Mouse (Mus musculus) heart, adult 2 months (tissue): ENCODE data around the gene Gm21863. TPM values are rescaled to one million over a fixed set of nuclear protein-coding genes. Genes with fewer than 3 reads are reported as not detected.
A peak's percentile ranks its signal among the peaks of the same experiment; 100 is the strongest.
"Not testable (repeated sequence)": the region's sequence is repeated elsewhere in the genome, so short reads cannot be mapped to it uniquely, and the experiment has no call there.

Source experiments
- DNase-seq, 2 experiments: peaks; one replicate each; pipeline ENCODE4 v3.0.0; 2021
- H3K27ac ChIP-seq: fragments of 200-600 bp; 2 replicates; pipeline ENCODE4 v1.8.1; 2022
- H3K27me3 ChIP-seq: fragments of 200-500 bp; 2 replicates; pipeline ENCODE4 v1.6.1; 2012; ENCODE audit warnings: mild to moderate bottlenecking, low read length, inconsistent platforms, mixed read lengths; ENCODE audit not compliant: control insufficient read depth, insufficient read depth
- H3K36me3 ChIP-seq: fragments of 200-500 bp; 2 replicates; pipeline ENCODE4 v1.6.1; 2012; ENCODE audit warnings: low read length, inconsistent platforms; ENCODE audit not compliant: control insufficient read depth, insufficient read depth
- H3K4me1 ChIP-seq: fragments of 200-500 bp; 2 replicates; pipeline ENCODE4 v1.6.1; 2011; ENCODE audit warnings: low read length; ENCODE audit not compliant: control insufficient read depth, insufficient read depth
- H3K4me3 ChIP-seq: fragments of 200-600 bp; 2 replicates; pipeline ENCODE4 v1.8.1; 2022
- H3K79me2 ChIP-seq: fragments of 200-500 bp; replicated peaks from 2 replicates; pipeline ENCODE4 v1.6.1; 2012; ENCODE audit warnings: mild to moderate bottlenecking, inconsistent platforms, low read length, moderate library complexity, mixed read lengths; ENCODE audit not compliant: control insufficient read depth, insufficient read depth
- H3K9ac ChIP-seq: fragments of 200-500 bp; 2 replicates; pipeline ENCODE4 v1.6.1; 2012; ENCODE audit warnings: low read depth, mild to moderate bottlenecking, control low read depth, inconsistent platforms, low read length, mixed read lengths
- CTCF ChIP-seq: fragments of 200-600 bp; IDR thresholded peaks from 2 replicates; pipeline ENCODE4 v1.8.1; 2022; ENCODE audit warnings: antibody characterized with exemption, mild to moderate bottlenecking, moderate library complexity
- WGBS: fragments of 180-500 bp; shearing (Covaris S2); methylation state at CpG from one replicate; pipeline ENCODE4 v1.1.7; 2018; 5-methylcytosine and 5-hydroxymethylcytosine counted together
- intact Hi-C: fragments of 180-260 bp; cut with DNase I; formaldehyde crosslinking; loops from one replicate; pipeline ENCODE4 v1.15.1; 2025
- long read RNA-seq: library from polyadenylated mRNA; stranded (forward); transcript quantifications from one replicate; pipeline ENCODE4 v2.0.0, GENCODE M21; 2021
- polyA plus RNA-seq: library from polyadenylated mRNA; depleted of rRNA; stranded (reverse); fragments of >200 nt; gene quantifications from 2 replicates; pipeline ENCODE4 v1.2.3, GENCODE M21; 2012; rRNA removed
- total RNA-seq, 2 experiments: library from RNA; stranded (reverse); gene quantifications; 2 replicates each; pipeline ENCODE4 v1.2.3; 2021

Gm21863 gene
- not detected for total RNA-seq
- polyA plus RNA-seq, result not detected in 2 replicates
- long read RNA-seq, result 0 reads

DNA sequence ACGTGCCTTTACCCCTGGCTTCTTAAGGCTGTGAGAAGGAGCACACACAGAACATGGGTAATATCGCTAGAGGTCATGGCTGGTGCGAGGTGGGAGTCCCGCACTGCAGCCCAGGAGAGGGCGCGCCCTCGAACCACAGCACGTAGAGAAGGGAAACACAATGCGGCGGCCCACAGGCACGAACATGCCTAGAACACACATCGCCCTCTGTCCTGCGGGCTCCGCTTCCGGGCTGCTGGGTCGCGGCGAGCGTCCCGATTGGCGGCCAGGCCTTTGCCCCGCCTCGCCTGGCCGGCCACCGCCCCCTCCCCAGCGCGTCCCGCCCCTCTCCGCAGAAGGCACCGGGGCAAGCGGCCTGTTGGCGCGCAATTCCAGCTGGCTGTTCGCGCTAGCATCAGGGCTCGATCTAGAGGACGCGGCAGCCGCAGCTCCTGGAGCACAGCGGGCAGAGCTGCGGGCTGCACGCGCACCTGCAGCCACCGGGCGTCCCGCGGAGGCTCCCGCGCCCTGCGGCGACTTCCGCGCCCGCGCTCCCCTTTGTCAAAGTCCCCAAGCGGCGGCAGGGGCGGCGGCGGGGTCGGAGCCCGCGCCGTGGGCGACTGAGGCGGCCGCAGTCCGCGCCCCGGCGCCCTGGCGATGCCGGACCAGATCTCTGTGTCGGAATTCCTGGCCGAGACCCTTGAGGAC is at the start of gene Gm21863:
Gene Gm21863, plus strand, starts transcription at position 637 of the 687 bp plus-strand sequence.
- H3K4me3 ChIP-seq, H3K4me1 ChIP-seq, DNase-seq, H3K27ac ChIP-seq, intact Hi-C loops, H3K27me3 ChIP-seq, H3K36me3 ChIP-seq, H3K79me2 ChIP-seq, H3K9ac ChIP-seq: not testable (repeated sequence)
- WGBS, result 18% methylated on average over 67 of the region's 75 CpGs

DNA sequence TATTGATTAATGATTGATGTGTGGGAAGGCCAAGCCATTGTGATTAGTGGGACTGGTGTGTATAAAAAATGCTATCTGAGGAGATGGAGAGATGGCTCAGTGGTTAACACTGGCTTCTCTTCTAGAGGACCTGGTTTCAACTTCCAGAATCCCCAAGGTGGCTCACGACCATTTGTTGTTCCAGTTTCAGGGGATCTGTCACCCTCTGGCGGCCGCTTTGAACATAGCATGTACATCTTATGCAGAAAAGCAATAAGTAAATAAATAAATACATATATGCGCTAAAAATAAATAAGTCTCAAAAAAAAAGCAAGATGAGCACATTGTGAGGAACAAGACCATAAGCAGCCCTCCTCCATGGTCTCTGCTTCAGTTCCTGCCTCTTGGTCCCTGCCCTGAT is 26.3 kb upstream of the Gm21863 start:
- H3K9ac ChIP-seq, H3K27me3 ChIP-seq, H3K4me1 ChIP-seq, H3K27ac ChIP-seq, intact Hi-C loops, H3K36me3 ChIP-seq, H3K79me2 ChIP-seq, H3K4me3 ChIP-seq: not testable (repeated sequence)
- DNase-seq, result peak in 1 of 2 experiments; percentile 15
- 25% methylated on average over 4 of the region's 4 CpGs for WGBS
- 0 out of 2 replicates have a peak, but pooled peaks have one; percentile 11 for TF ChIP-seq CTCF
